Mouse (Mus musculus) small intestine, adult 2 months (tissue): Measurements from ENCODE around the gene Thop1. TPM values are rescaled to one million over a fixed set of nuclear protein-coding genes. Genes with fewer than 3 reads are reported as not detected.
A peak's percentile ranks its signal among the peaks of the same experiment; 100 is the strongest.

Source experiments
- H3K27ac ChIP-seq: fragments of 200-500 bp; 2 replicates; pipeline ENCODE4 v1.5.1; 2012; ENCODE audit warnings: low read depth, low read length, control low read depth, inconsistent platforms; ENCODE audit not compliant: insufficient read depth
- H3K27me3 ChIP-seq: fragments of 200-500 bp; 2 replicates; pipeline ENCODE4 v1.6.1; 2012; ENCODE audit warnings: mild to moderate bottlenecking, moderate library complexity, low read length, inconsistent platforms; ENCODE audit not compliant: control insufficient read depth, insufficient read depth
- H3K36me3 ChIP-seq: fragments of 200-500 bp; 2 replicates; pipeline ENCODE4 v1.6.1; 2012; ENCODE audit warnings: mild to moderate bottlenecking, low read length, control low read depth, inconsistent platforms; ENCODE audit not compliant: control insufficient read depth, insufficient read depth
- H3K4me1 ChIP-seq: fragments of 200-500 bp; 2 replicates; pipeline ENCODE4 v1.6.1; 2012; ENCODE audit warnings: low read length, inconsistent platforms, mixed read lengths; ENCODE audit not compliant: control insufficient read depth, insufficient read depth, insufficient read length
- H3K4me3 ChIP-seq: fragments of 200-500 bp; 2 replicates; pipeline ENCODE4 v1.5.1; 2012; ENCODE audit warnings: low read depth, mild to moderate bottlenecking, control low read depth, inconsistent platforms, low read length, moderate library complexity
- CTCF ChIP-seq: fragments of 200-500 bp; IDR thresholded peaks from 2 replicates; pipeline ENCODE4 v1.5.1; 2012; ENCODE audit warnings: low read depth, mild to moderate bottlenecking, control low read depth, inconsistent platforms, low read length, moderate library complexity, mixed read lengths; ENCODE audit not compliant: insufficient replicate concordance, insufficient read length; ENCODE audit errors: extremely low read depth
- POLR2A ChIP-seq: fragments of 200-500 bp; IDR thresholded peaks from 2 replicates; pipeline ENCODE4 v1.6.1; 2012; ENCODE audit warnings: low read depth, mild to moderate bottlenecking, control low read depth, inconsistent platforms, low read length, moderate library complexity
- WGBS: fragments of 180-500 bp; shearing (Covaris S2); methylation state at CpG from one replicate; pipeline ENCODE4 v1.1.7; 2018; 5-methylcytosine and 5-hydroxymethylcytosine counted together
- polyA plus RNA-seq: library from polyadenylated mRNA; depleted of rRNA; stranded (reverse); fragments of >200 nt; gene quantifications from 2 replicates; pipeline ENCODE4 v1.2.3, GENCODE M21; 2012

Gene Thop1
- polyA plus RNA-seq, 1 experiment: 33.3 TPM

- 66% methylated on average over 2 of the region's 2 CpGs for WGBS
- Histone ChIP-seq H3K27ac (no peak overlapping the region), H3K4me1 (peaks cover 27% of the 10 kb centered on the region), H3K4me3 (peak overlapping the region; percentile 2; the same call in 1 of the 2 replicates), H3K27me3 (no peaks in the 10 kb centered on the region), H3K36me3 (peaks cover 49% of the 10 kb centered on the region)
- TF ChIP-seq POLR2A (no peak), CTCF (no peak)
These were observed 19.4 kb downstream of the Thop1 start for GRCm38 (mm10) chr10:81089216-81089615.

DNA sequence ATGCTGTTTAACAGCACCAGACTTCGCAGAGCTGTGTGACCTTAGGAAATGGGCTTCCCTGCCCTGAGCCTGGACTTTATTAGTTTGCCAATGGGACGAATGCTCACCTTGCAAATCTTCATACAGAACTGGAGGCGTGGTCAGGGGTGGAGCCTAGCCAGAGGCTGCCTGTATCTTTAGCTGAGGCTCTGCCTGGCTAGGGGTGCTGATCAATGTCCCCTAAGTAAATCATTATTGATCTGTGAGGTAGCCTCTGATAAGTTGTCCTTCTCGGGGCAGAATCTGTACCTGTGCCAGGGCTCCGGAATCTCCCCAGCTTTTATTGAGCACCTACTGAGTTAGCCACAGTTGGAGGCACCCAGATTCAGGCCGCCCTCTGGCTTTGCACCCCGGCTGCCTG is 20.8 kb downstream of the Thop1 start:
- H3K36me3 ChIP-seq: peaks cover 43% of the 10 kb centered on the region
- H3K27me3 ChIP-seq: no peaks in the 10 kb centered on the region
- no peak for TF ChIP-seq CTCF
- no peak; the same call in 1 of the 2 replicates for TF ChIP-seq POLR2A
- H3K4me1 ChIP-seq: peaks cover 37% of the 10 kb centered on the region
- H3K4me3 ChIP-seq: peak overlapping the region; percentile 66
- WGBS: 18% methylated on average over 7 of the region's 7 CpGs
- H3K27ac ChIP-seq: peak overlapping the region; percentile 88

- WGBS: 17% methylated on average over 22 of the region's 22 CpGs
- Histone ChIP-seq H3K4me1 (peaks cover 41% of the 10 kb centered on the region), H3K27me3 (no peaks in the 10 kb centered on the region), H3K4me3 (peak overlapping the region; percentile 66), H3K27ac (peak overlapping the region; percentile 88), H3K36me3 (peaks cover 33% of the 10 kb centered on the region)
- TF ChIP-seq CTCF: no peak
- peak; percentile 83 for TF ChIP-seq POLR2A
These were observed 22.8 kb downstream of the Thop1 start for GRCm38 (mm10) chr10:81092465-81093250.

DNA sequence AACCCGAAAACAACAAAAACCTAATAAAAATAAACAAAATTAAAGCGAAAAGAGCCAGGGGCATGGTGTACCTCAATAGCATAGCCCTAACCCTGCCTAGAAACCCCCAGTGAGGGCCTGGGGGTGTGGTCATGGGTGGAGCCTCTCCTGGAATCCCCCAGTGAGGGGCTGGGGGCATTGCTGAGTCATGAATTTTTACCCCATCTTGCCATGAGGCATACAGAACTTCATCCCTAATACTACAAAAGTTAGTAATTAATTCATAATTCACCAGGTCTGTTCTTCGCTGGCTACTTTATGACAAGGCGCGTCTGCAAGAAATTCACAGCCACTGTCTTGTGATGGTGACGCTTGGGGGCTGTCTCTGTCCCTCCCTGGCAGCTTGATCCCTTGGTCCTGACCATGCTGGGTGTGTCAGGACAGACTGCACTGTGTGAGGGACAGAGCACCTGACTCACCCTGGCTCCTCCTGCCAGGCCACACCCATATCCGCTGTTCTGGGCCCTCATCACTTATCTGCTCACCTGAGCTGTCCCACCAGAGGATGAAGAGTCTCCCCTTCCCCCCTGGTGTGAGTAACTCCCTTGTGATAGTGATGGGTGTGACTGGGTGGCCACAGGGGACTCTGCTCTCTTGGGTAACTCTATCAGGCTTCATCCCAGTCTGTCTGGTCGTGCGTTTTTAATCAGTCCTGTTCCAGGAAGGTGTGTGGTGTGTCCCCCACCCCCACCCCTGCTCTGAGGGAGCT is 25.3 kb downstream of the Thop1 start:
- 39% methylated on average over 9 of the region's 9 CpGs for WGBS
- Histone ChIP-seq H3K27ac (peak overlapping the region; percentile 85), H3K4me3 (no peak overlapping the region), H3K4me1 (peaks cover 38% of the 10 kb centered on the region), H3K27me3 (no peaks in the 10 kb centered on the region), H3K36me3 (peaks cover 10% of the 10 kb centered on the region)
- TF ChIP-seq POLR2A (no peak), CTCF (no peak)

DNA sequence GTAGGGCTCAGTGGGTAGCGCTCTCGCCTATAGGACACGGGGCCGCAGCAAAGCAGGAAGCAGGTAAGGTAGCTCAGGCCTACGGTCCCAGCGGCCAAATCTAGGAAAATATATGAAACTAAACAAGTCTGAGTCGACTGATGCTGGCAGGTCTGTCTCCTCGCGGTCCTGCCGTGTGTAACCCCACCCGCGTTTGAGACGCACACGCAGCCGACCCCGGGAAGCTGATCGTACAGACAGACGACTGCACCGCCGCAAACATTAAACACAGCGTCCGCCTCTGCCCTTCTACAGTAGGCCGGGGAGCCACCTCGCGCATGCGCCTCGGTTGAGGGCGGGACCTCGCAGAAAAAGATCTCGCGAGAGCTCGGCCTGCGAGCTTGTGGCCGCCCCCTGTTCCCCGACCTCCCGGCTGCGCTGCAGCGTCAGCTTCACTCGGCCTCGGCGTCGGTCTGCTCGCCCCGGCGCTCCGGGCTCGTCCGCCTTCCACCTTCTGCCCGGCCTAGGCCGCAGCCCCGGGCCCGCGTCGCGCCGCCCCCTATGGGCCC is 35.8 kb downstream of the Thop1 start, which contains the start of gene Map2k2:
Gene Map2k2 (plus strand): TSS at position 351 of the 548 bp plus-strand sequence.
- H3K4me3 ChIP-seq: peak within 1 kb of the TSS; percentile 92
- peaks cover 41% of the 10 kb centered on the region for H3K4me1 ChIP-seq
- H3K27me3 ChIP-seq: no peaks in the 10 kb centered on the region
- WGBS: under 1% methylated on average over 56 of the region's 56 CpGs
- TF ChIP-seq POLR2A (peak; percentile 98), CTCF (no peak)
- H3K36me3 ChIP-seq: peaks cover 26% of the 10 kb centered on the region
- H3K27ac ChIP-seq: peak within 1 kb of the TSS; percentile 98

DNA sequence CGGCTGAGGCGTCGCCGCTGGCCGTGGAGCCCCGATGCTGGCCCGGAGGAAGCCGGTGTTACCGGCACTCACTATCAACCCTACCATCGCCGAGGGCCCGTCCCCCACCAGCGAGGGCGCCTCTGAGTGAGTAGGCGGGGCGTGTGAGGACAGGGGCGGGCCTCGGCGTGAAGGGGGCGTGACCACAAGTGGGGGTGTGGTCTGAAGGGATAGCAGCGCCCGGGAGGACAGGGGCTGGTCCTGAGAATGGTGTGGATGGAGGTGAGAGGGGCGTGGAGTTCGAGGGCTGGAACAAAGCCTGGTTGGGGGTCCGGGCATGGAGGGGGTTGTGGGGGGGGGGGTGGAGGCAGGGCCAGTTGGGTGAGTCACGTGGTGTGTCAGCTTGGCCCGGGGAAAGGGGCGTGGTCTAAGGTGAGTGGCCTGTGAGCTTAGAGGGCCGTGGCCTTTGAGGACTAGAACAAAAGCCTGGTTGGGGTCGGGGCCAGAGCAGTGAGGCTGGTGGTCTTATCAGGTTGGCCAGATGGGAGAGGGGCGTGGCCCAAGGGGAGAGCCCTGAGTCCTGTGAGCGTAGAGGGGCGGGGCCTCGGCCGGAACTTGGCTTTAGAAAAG is 36.4 kb downstream of the Thop1 start:
- 2% methylated on average over 35 of the region's 35 CpGs for WGBS
- peak overlapping the region; percentile 98 for H3K27ac ChIP-seq
- H3K4me1 ChIP-seq: peaks cover 38% of the 10 kb centered on the region
- TF ChIP-seq CTCF (no peak), POLR2A (no peak; the same call in 1 of the 2 replicates)
- H3K27me3 ChIP-seq: no peaks in the 10 kb centered on the region
- peak overlapping the region; percentile 92 for H3K4me3 ChIP-seq
- peaks cover 32% of the 10 kb centered on the region for H3K36me3 ChIP-seq
